Mouse (Mus musculus) MEL (cell line): ENCODE results near the gene Tmpo.
A peak's percentile ranks its signal among the peaks of the same experiment; 100 is the strongest.

Source experiments
- CTCF ChIP-seq, 3 experiments: IDR thresholded peaks in 2 of 3; conservative IDR thresholded peaks in 1 of 3; 2 replicates each; pipeline ENCODE4 v1.5.1; 2011 to 2012; ENCODE audit warnings: low read length in 3 of 3, low read depth in 2 of 3, mild to moderate bottlenecking in 2 of 3, improper control_type of control experiment in 1 of 3, inconsistent platforms in 1 of 3, mixed read lengths in 1 of 3, moderate library complexity in 1 of 3; ENCODE audit not compliant: control insufficient read depth in 1 of 3, insufficient read depth in 1 of 3, poor library complexity in 1 of 3, severe bottlenecking in 1 of 3
- E2F4 ChIP-seq: IDR thresholded peaks from 2 replicates; pipeline ENCODE4 v1.6.1; 2011; ENCODE audit warnings: low read depth, low read length, improper control_type of control experiment, borderline replicate concordance
- EP300 ChIP-seq, 2 experiments: IDR thresholded peaks; 2 replicates each; pipeline ENCODE4 v1.6.1; 2011; ENCODE audit warnings: improper control_type of control experiment in 2 of 2, low read length in 2 of 2, low read depth in 1 of 2, mild to moderate bottlenecking in 1 of 2
- GATA1 ChIP-seq: IDR thresholded peaks from 2 replicates; pipeline ENCODE4 v1.6.1; 2011; ENCODE audit warnings: low read depth, low read length, improper control_type of control experiment
- HCFC1 ChIP-seq: IDR thresholded peaks from 2 replicates; pipeline ENCODE4 v1.6.1; 2012; ENCODE audit warnings: low read depth, mild to moderate bottlenecking, inconsistent platforms, low read length, improper control_type of control experiment, moderate library complexity
- MAFK ChIP-seq: IDR thresholded peaks from 2 replicates; pipeline ENCODE4 v1.6.1; 2011; ENCODE audit warnings: low read depth, mild to moderate bottlenecking, low read length, improper control_type of control experiment, borderline replicate concordance
- POLR2A ChIP-seq, 2 experiments: IDR thresholded peaks; 2 replicates each; pipeline ENCODE4 v1.6.1; 2011 to 2012; ENCODE audit warnings: low read length in 2 of 2, mild to moderate bottlenecking in 2 of 2, control low read depth in 1 of 2, improper control_type of control experiment in 1 of 2, low read depth in 1 of 2, moderate library complexity in 1 of 2; ENCODE audit not compliant: control insufficient read depth in 1 of 2, insufficient read depth in 1 of 2, poor library complexity in 1 of 2
- POLR2AphosphoS2 ChIP-seq: IDR thresholded peaks from 2 replicates; pipeline ENCODE4 v1.6.1; 2011; ENCODE audit warnings: low read length, improper control_type of control experiment
- ZMIZ1 ChIP-seq: IDR thresholded peaks from 2 replicates; pipeline ENCODE4 v1.6.1; 2012; ENCODE audit warnings: low read depth, mild to moderate bottlenecking, inconsistent platforms, low read length, improper control_type of control experiment, moderate library complexity

DNA sequence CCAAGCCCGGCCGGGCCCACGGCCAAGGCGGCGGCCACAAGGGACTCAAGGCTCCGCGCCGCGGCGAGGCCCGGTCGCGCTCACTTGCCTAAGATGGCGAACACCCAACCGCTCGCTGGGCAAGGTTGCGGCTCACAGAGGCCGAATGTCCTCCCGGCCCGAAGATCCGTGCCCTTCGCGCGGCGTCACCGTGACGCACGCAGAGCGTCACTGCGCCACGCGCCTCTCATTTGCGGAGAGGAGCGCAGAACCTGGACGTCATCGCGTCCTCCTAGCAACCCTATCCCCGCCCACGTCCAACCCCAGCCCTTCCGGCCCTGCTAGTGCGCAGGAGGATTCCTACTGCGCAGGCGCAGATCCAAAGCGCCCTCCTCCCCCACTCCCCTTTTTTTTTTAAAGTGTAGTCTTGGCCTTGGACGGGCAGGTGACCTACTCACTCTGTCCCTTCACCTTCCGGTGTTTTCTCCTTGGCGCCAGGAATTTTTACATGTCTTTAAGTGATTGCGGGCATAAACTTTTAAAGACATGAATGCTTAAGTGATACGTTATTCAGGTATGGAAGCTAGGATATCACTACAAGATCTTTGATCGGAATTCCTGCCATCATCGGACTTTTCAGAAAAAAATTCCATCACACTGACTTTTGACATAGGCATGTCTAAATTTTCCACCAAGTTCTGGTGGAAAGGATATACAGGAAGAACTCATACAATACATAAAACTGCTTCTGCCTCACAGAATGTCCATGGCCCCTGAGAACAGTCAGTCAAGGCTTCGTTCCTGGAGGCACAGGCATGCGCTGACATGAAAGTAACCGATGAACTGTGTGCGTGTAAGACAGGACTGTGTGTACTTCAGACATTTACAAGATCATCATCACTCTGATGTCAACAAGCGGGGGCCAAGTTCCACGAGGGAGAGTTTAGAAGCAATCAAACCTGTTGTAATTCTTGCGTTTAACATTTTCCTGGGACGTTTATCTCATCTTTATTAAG, 57.0 kb downstream of the Tmpo start, which contains the start of gene Slc25a3:
- TF ChIP-seq MAFK (no peak), ZMIZ1 (peak; percentile 97), E2F4 (no peak), CTCF (IDR thresholded peaks at IDR 0.05 in 2 of 3, conservative IDR thresholded peaks at IDR 0.05 in 1 of 3; ENCODE audit: control insufficient read depth in 1 of 3, insufficient read depth in 1 of 3, low read depth in 2 of 3, low read length in 3 of 3, poor library complexity in 1 of 3, severe bottlenecking in 1 of 3) (0 out of 6 replicates have a peak, but pooled peaks of 1 of the 3 experiments have one; percentile 0), POLR2A (IDR thresholded peaks at IDR 0.05; ENCODE audit: control insufficient read depth in 1 of 2, insufficient read depth in 1 of 2, low read depth in 1 of 2, low read length in 2 of 2, poor library complexity in 1 of 2) (peak; percentile 98), POLR2AphosphoS2 (peak; percentile 89), GATA1 (no peak), EP300 (IDR thresholded peaks at IDR 0.05; ENCODE audit: low read depth in 1 of 2, low read length in 2 of 2) (peak in 1 of 2 experiments; percentile 34; a peak in 1 of 4 replicates), HCFC1 (peak; percentile 90)
